Mouse (Mus musculus): ENCODE results near the gene Magi2.

Magi2 gene

DNA sequence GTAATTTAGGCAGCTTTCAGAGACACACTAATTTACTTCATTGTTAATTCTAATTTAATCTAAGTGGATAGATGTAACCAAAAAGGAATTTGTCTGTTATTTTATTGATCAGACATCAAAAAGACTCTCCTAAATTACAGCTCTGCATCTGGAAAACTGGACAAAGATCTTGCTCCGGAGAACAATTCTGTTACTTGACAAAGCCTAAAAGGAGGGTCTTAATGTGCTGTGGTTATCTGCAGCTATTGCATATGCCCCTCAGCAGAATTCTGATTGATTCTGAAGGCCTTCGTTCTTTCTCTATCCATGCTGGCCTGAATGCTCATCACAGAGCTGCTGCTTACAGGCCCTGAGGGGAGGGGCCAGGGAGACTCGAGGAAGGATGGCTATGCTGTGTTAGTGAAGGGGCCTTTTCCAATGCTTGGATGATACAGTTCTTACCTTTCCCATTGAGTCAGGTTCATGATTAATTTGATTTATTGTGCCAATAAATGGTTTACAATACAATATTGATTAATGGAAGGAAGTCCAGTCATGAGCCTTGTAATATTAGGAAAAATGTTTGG, 842.2 kb downstream of the Magi2 start:
- DNase-seq (ENCODE audit: low spot score in 2 of 2): no peak

GRCm38 (mm10) chr5:20074101-20074500, 847.3 kb downstream of the Magi2 start:
- no peak for DNase-seq (ENCODE audit: low spot score in 2 of 2)

GRCm38 (mm10) chr5:20074867-20075266, 848.0 kb downstream of the Magi2 start:
- DNase-seq (ENCODE audit: low spot score in 2 of 2): no peak

GRCm38 (mm10) chr5:20078931-20079330, 852.1 kb downstream of the Magi2 start:
- no peak for DNase-seq (ENCODE audit: low spot score in 2 of 2)

GRCm38 (mm10) chr5:20080605-20081309, 853.9 kb downstream of the Magi2 start:
- DNase-seq (ENCODE audit: low spot score in 2 of 2): no peak

DNA sequence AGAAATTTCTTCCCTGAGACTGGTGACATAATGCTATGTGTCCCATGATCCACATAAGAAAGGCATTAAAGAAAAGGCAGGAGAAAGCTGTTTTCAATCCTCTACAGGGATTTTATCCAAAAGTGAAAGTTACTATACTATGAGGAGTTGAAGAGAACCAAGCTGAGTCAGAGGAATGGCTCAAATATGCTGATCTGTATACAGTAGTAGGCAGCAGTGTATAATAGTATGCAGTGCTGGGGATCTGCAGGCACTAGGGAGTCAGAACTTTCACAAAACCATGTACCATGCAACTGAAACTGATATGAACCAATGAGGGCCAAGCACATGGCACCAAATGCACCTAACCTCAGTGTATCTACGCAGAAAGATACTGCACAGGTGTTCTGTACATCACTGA, 855.5 kb downstream of the Magi2 start:
- no peak for DNase-seq (ENCODE audit: low spot score in 2 of 2)

DNA sequence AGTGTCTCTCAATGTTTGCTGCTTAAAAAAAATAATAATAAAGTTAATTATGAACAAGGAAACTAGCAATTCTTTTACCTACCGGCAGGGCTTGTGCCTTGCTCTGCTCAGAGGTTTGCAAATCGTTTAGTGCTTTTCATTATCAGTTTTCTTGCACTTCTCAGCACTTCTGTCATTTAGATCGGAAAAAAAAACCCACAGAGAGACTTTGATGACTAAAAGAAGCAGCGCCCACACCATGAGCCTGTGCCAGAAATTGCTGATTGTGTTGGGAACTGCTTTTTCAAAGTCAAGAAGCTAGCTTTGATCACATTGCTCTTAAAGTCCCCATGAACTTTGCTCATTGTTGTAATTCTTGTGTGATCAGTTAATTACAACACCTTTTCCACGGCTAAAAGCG, 860.2 kb downstream of the Magi2 start:
- DNase-seq (ENCODE audit: low spot score in 2 of 2): peak; percentile 63 to 71

DNA sequence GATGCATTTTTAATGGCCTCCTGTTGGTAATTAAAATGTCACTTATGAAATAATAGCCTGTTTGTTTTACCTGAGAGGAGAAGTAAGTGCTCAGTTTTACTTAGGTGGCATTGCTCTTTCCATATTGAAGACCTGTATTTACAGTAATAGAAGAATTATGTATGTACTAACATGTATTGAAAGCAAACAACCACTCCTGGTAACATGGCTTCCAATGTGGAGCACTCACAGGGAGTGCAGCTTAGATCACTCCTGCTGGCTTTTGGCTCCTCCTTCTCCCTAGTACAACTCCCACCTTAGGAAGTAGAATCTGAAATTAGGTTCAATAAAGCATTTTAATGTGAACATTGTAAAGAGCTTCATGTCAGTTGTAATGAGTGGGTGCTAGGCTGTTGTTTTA, 877.0 kb downstream of the Magi2 start:
- DNase-seq (ENCODE audit: low spot score in 2 of 2): no peak

DNA sequence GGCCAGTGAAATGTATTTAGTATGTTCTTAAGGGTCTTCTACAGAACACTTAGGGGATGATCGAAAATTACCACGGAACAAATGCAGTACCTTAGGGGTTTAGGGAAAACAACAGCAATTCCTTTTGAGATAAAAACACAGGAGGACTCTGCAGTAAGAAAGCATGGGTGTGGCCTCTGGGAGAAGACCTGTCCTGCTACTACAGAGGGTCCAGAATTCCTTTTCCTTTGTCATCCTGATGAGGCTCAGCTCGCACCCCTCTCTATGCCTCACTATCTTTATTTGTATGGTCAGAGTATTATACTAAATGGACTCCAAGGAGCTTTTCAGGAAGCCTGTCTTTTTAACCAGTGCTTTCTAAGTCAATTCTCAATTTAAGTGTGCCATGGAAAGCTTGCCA, 877.7 kb downstream of the Magi2 start:
- DNase-seq (ENCODE audit: low spot score in 2 of 2): no peak

- peak; percentile 30 to 61 for DNase-seq (ENCODE audit: low spot score in 2 of 2)
These were observed 882.7 kb downstream of the Magi2 start for GRCm38 (mm10) chr5:20109496-20109895.

GRCm38 (mm10) chr5:20117156-20117555, 890.3 kb downstream of the Magi2 start:
- no peak for DNase-seq (ENCODE audit: low spot score in 2 of 2)

- DNase-seq (ENCODE audit: low spot score in 2 of 2): no peak
These were observed 913.4 kb downstream of the Magi2 start for GRCm38 (mm10) chr5:20140235-20140634.

GRCm38 (mm10) chr5:20140662-20141444, 914.0 kb downstream of the Magi2 start:
- DNase-seq (ENCODE audit: low spot score in 2 of 2): peak in 1 of 2 experiments; percentile 20

DNA sequence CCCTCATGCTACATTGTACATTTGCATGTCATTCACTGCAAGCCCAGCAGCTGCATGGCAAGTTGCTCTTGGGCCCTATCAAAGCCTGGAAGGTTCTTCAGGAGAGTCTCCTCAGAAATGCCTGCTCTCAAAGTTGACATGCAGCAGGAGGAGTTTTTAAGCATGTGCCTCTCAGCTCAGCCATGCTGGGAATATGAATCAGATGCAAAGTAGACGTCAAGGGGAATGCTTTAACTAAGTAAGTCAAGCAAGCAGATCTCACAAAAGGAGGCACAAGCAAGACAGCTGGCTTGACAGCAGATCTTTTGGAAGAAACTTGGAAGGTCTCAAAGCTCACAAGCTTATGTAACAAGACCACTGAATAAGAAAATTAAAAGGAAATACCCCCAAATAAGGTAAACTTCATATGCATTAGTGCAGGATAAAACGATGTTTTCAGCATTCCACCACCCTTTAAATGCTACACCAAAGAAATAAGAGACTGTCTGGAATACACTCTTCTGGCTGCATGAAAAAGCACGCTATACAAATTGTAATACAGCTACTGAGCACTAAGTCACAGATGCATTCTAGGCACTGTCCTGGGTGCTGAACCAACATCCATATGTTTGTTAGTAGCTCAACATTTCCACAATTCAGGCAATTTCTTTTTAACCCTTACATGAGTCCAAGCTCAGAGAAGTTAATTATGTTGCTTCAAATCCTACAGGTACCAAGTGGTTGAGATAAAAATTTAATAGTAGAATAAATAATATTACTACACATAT, 926.7 kb downstream of the Magi2 start:
- no peak for DNase-seq (ENCODE audit: low spot score in 2 of 2)

DNA sequence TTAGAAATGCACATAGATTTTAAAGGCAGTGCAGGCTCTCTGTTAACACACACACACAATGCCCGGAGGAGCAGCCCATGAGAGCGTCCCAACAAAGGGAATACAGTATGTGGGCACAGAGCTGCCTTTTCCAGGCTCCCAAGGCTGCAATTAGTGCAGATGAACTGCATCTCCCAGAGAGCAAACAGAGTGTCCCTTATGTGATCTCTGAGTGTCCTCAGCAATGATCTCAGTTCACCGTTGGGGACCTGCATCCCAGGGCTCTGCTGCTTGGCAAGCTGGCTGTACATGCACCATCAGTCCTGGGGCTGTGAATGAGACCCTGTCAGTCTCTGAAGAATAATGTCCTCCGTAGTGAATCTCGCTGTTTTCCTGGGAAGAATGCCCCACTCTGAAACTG, 969.9 kb downstream of the Magi2 start:
- no peak for DNase-seq (ENCODE audit: low spot score in 2 of 2)

DNA sequence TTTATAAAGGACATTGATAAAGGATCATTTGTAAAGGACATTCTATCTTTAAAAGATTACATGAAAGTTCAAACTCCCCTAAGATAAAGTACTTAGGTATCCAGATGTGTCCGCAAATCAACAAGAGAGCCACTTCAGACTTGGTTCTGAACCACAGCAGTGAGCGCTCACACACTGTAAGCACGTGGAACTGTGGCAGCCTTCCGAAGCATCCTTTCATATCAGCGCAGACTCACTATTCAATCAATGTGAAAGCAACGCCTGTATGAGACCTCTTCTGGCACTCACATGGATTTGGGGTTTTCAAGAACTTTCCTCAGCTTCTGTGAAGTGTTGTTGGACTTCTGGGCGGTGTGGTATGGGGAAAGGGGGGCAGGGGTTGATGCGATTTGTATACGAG, 970.6 kb downstream of the Magi2 start:
- DNase-seq (ENCODE audit: low spot score in 2 of 2): no peak

- DNase-seq (ENCODE audit: low spot score in 2 of 2): no peak
These were observed 974.5 kb downstream of the Magi2 start for GRCm38 (mm10) chr5:20201348-20201747.

- DNase-seq (ENCODE audit: low spot score in 2 of 2): no peak
These were observed 981.3 kb downstream of the Magi2 start for GRCm38 (mm10) chr5:20208110-20208509.

DNA sequence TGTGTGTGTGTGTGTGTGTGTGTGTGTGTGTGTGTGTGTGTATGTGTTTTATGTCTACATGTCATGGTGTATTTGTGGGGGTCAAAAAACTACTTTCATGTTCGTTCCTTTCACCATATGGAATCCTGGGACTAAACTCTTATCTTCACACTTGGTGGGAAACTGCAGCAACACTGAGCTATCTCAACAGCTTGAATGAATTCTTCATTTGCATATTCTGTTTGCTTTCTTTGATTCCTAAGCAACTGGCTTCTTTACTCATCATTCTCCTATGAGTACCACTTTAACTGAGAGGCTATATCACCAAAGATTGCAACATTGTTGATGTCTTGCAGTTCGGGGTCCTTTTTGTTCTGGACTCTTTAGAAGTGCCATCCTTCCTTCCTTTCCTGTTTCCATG, 986.5 kb downstream of the Magi2 start:
- DNase-seq (ENCODE audit: low spot score in 2 of 2): no peak

DNA sequence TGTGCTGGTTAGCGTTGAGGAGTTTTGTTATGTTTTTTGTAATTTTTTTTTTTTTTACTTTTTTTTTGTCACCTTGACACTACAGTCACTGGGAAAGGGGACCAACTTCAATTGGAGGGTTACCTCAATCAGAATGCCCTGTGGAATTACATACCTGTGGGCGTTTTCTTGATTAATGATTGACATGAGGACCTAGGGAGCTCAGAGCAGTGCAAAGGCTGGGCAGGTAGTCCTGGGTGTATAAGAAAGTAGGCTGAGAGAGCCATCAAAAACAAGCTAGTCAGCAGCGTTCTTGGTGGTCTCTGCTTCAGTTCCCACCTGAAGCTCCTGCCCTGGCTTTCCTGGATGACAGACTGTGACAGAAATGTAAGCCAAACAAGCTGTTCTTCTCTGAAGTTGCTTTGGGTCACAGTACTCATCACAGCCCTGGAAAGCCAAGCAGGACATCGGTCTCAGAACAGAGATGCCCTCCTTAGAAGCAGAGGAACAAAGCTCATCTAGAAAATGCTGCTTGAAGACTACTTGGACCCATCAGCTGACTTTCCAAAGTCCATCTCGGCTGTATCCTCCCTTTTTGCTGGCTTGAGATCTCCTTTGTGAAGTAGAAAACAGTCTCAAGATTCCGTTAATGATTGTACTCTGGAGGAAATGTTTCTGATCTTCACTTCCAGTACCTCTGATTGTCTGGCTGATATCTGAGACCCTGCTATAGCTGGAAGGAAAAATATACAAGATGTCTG, 999.8 kb downstream of the Magi2 start:
- DNase-seq (ENCODE audit: low spot score in 2 of 2): no peak

Data from right cerebral cortex, adult 2 months (tissue).